Mouse (Mus musculus) forebrain, embryonic 15.5 days (tissue): ENCODE results near the gene Dennd6a. TPM values are rescaled to one million over a fixed set of nuclear protein-coding genes. Genes with fewer than 3 reads are reported as not detected.

ENCODE experiments used
- ATAC-seq: fragments of 200-750 bp; cut with Nextera tagmentation; replicated peaks from 2 replicates; pipeline ENCODE4 v1.8.0; 2017; ENCODE audit warnings: mild to moderate bottlenecking, moderate TSS enrichment, moderate library complexity
- H3K27ac ChIP-seq: fragments of 300-500 bp; sonication (generic); replicated peaks from 2 replicates; pipeline ENCODE4 v1.5.1; 2015; ENCODE audit warnings: mild to moderate bottlenecking, inconsistent platforms
- H3K27me3 ChIP-seq: fragments of 300-500 bp; sonication (generic); 2 replicates; pipeline ENCODE4 v1.6.1; 2015; ENCODE audit warnings: inconsistent platforms
- H3K36me3 ChIP-seq: fragments of 300-500 bp; sonication (generic); 2 replicates; pipeline ENCODE4 v1.6.1; 2015; ENCODE audit warnings: mild to moderate bottlenecking, inconsistent platforms
- H3K4me1 ChIP-seq: fragments of 300-500 bp; sonication (generic); 2 replicates; pipeline ENCODE4 v1.6.1; 2015; ENCODE audit warnings: inconsistent platforms
- H3K4me2 ChIP-seq: fragments of 300-500 bp; sonication (generic); replicated peaks from 2 replicates; pipeline ENCODE4 v1.6.1; 2015; ENCODE audit warnings: mild to moderate bottlenecking, inconsistent platforms
- H3K4me3 ChIP-seq: fragments of 300-500 bp; sonication (generic); 2 replicates; pipeline ENCODE4 v1.5.1; 2015; ENCODE audit warnings: mild to moderate bottlenecking, inconsistent platforms
- H3K9ac ChIP-seq: fragments of 300-500 bp; sonication (generic); replicated peaks from 2 replicates; pipeline ENCODE4 v1.6.1; 2015; ENCODE audit warnings: mild to moderate bottlenecking, inconsistent platforms
- H3K9me3 ChIP-seq: fragments of 300-500 bp; sonication (generic); 2 replicates; pipeline ENCODE4 v1.6.1; 2016; ENCODE audit warnings: inconsistent platforms
- WGBS: fragments of 180-500 bp; shearing (Covaris S2); methylation state at CpG from one replicate; pipeline ENCODE4 v1.1.7; 2015; ENCODE audit warnings: mixed read lengths; 5-methylcytosine and 5-hydroxymethylcytosine counted together
- polyA plus RNA-seq: library from polyadenylated mRNA; unstranded; fragments of >200 nt; fragmentation: Nextera tagmentation; extraction: Ambion mirVana; gene quantifications from 2 replicates; pipeline ENCODE4 v1.2.1, GENCODE M21; 2015

Gene Dennd6a
- polyA plus RNA-seq, 1 experiment from 2014 or later = 23.8 TPM

- Histone ChIP-seq H3K27me3 (no peaks in the 10 kb centered on the region), H3K36me3 (no peaks in the 10 kb centered on the region), H3K4me2 (peak overlapping the region; percentile 70), H3K4me1 (peaks cover 16% of the 10 kb centered on the region), H3K4me3 (peak overlapping the region; percentile 98), H3K27ac (peak overlapping the region; percentile 94), H3K9ac (peak overlapping the region; percentile 100), H3K9me3 (no peaks in the 10 kb centered on the region)
- ATAC-seq = peak; percentile 96
- under 1% methylated on average over 79 of the region's 79 CpGs for WGBS
Observed at GRCm38 (mm10) chr14:26579346-26580343, 6.0 kb downstream of the Dennd6a start.

GRCm38 (mm10) chr14:26583645-26584044 is 10.0 kb downstream of the Dennd6a start:
- no peaks in the 10 kb centered on the region for H3K27me3 ChIP-seq
- no peak overlapping the region for H3K4me2 ChIP-seq
- H3K4me3 ChIP-seq = no peak overlapping the region
- 81% methylated on average over 3 of the region's 3 CpGs for WGBS
- H3K9ac ChIP-seq = no peak overlapping the region
- no peak for ATAC-seq
- no peaks in the 10 kb centered on the region for H3K9me3 ChIP-seq
- H3K36me3 ChIP-seq = no peaks in the 10 kb centered on the region
- H3K4me1 ChIP-seq = peaks cover 16% of the 10 kb centered on the region
- no peak overlapping the region for H3K27ac ChIP-seq

- Histone ChIP-seq H3K4me3 (no peak overlapping the region), H3K36me3 (no peaks in the 10 kb centered on the region), H3K4me1 (peaks cover 3% of the 10 kb centered on the region; the same call in 1 of the 2 replicates), H3K27ac (no peak overlapping the region), H3K27me3 (no peaks in the 10 kb centered on the region), H3K4me2 (no peak overlapping the region), H3K9ac (no peak overlapping the region), H3K9me3 (no peaks in the 10 kb centered on the region)
- ATAC-seq = no peak
Observed at GRCm38 (mm10) chr14:26587116-26587515, 13.5 kb downstream of the Dennd6a start.

- no peak overlapping the region for H3K4me3 ChIP-seq
- no peaks in the 10 kb centered on the region for H3K9me3 ChIP-seq
- no peak overlapping the region for H3K27ac ChIP-seq
- H3K9ac ChIP-seq = no peak overlapping the region
- 0 out of 2 replicates have a peak, but pooled peaks cover 2% of the 10 kb centered on the region for H3K36me3 ChIP-seq
- no peak for ATAC-seq
- H3K4me1 ChIP-seq = no peaks in the 10 kb centered on the region
- H3K27me3 ChIP-seq = no peaks in the 10 kb centered on the region
- no peak overlapping the region for H3K4me2 ChIP-seq
Observed at GRCm38 (mm10) chr14:26591353-26591752, 17.7 kb downstream of the Dennd6a start.

GRCm38 (mm10) chr14:26593281-26593895 is 19.7 kb downstream of the Dennd6a start:
- H3K4me1 ChIP-seq = no peaks in the 10 kb centered on the region
- 43% methylated on average over 2 of the region's 2 CpGs for WGBS
- no peak overlapping the region for H3K4me3 ChIP-seq
- H3K9me3 ChIP-seq = no peaks in the 10 kb centered on the region
- H3K9ac ChIP-seq = no peak overlapping the region
- no peaks in the 10 kb centered on the region for H3K27me3 ChIP-seq
- no peak overlapping the region for H3K27ac ChIP-seq
- H3K36me3 ChIP-seq = peaks cover 18% of the 10 kb centered on the region
- ATAC-seq = no peak
- H3K4me2 ChIP-seq = no peak overlapping the region

GRCm38 (mm10) chr14:26595167-26595566 is 21.5 kb downstream of the Dennd6a start:
- Histone ChIP-seq H3K27me3 (no peaks in the 10 kb centered on the region), H3K9me3 (no peaks in the 10 kb centered on the region), H3K9ac (no peak overlapping the region), H3K4me2 (no peak overlapping the region), H3K27ac (no peak overlapping the region), H3K4me3 (no peak overlapping the region), H3K36me3 (peaks cover 31% of the 10 kb centered on the region), H3K4me1 (no peaks in the 10 kb centered on the region)
- ATAC-seq = no peak
- 94% methylated on average over 7 of the region's 7 CpGs for WGBS

GRCm38 (mm10) chr14:26595695-26596365 is 22.2 kb downstream of the Dennd6a start:
- no peaks in the 10 kb centered on the region for H3K27me3 ChIP-seq
- H3K4me1 ChIP-seq = no peaks in the 10 kb centered on the region
- 95% methylated on average over 5 of the region's 5 CpGs for WGBS
- no peaks in the 10 kb centered on the region for H3K9me3 ChIP-seq
- H3K4me2 ChIP-seq = no peak overlapping the region
- H3K4me3 ChIP-seq = no peak overlapping the region
- no peak for ATAC-seq
- no peak overlapping the region for H3K27ac ChIP-seq
- H3K36me3 ChIP-seq = peaks cover 31% of the 10 kb centered on the region
- H3K9ac ChIP-seq = no peak overlapping the region

- no peak for ATAC-seq
- Histone ChIP-seq H3K27ac (no peak overlapping the region), H3K4me2 (no peak overlapping the region), H3K27me3 (no peaks in the 10 kb centered on the region), H3K4me1 (no peaks in the 10 kb centered on the region), H3K4me3 (no peak overlapping the region), H3K9me3 (no peaks in the 10 kb centered on the region), H3K36me3 (peaks cover 53% of the 10 kb centered on the region), H3K9ac (no peak overlapping the region)
- 64% methylated on average over 4 of the region's 4 CpGs for WGBS
Observed at GRCm38 (mm10) chr14:26605354-26605753, 31.7 kb downstream of the Dennd6a start.

GRCm38 (mm10) chr14:26609674-26610073 is 36.0 kb downstream of the Dennd6a start:
- peaks cover 76% of the 10 kb centered on the region for H3K36me3 ChIP-seq
- no peaks in the 10 kb centered on the region for H3K27me3 ChIP-seq
- 91% methylated on average over 1 of the region's 1 CpGs for WGBS
- no peak overlapping the region for H3K27ac ChIP-seq
- no peaks in the 10 kb centered on the region for H3K9me3 ChIP-seq
- no peak overlapping the region for H3K4me2 ChIP-seq
- ATAC-seq = no peak
- no peak overlapping the region for H3K9ac ChIP-seq
- no peaks in the 10 kb centered on the region for H3K4me1 ChIP-seq
- no peak overlapping the region for H3K4me3 ChIP-seq

- H3K27me3 ChIP-seq = no peaks in the 10 kb centered on the region
- no peak overlapping the region for H3K9ac ChIP-seq
- no peak overlapping the region for H3K27ac ChIP-seq
- no peak overlapping the region for H3K4me3 ChIP-seq
- no peak for ATAC-seq
- H3K4me1 ChIP-seq = no peaks in the 10 kb centered on the region
- no peak overlapping the region for H3K4me2 ChIP-seq
- H3K36me3 ChIP-seq = peaks cover 69% of the 10 kb centered on the region
- WGBS = 94% methylated on average over 4 of the region's 4 CpGs
- no peaks in the 10 kb centered on the region for H3K9me3 ChIP-seq
Observed at GRCm38 (mm10) chr14:26610689-26611088, 37.0 kb downstream of the Dennd6a start.

GRCm38 (mm10) chr14:26625301-26625700 is 51.6 kb downstream of the Dennd6a start:
- Histone ChIP-seq H3K27me3 (no peaks in the 10 kb centered on the region), H3K4me1 (no peaks in the 10 kb centered on the region), H3K9ac (no peak overlapping the region), H3K4me2 (no peak overlapping the region), H3K4me3 (no peak overlapping the region), H3K9me3 (no peaks in the 10 kb centered on the region), H3K27ac (no peak overlapping the region), H3K36me3 (peaks cover 92% of the 10 kb centered on the region)
- ATAC-seq = no peak
- WGBS = 95% methylated on average over 4 of the region's 4 CpGs

- Histone ChIP-seq H3K9ac (no peak overlapping the region), H3K27me3 (no peaks in the 10 kb centered on the region), H3K4me1 (no peaks in the 10 kb centered on the region), H3K4me3 (no peak overlapping the region), H3K9me3 (no peaks in the 10 kb centered on the region), H3K36me3 (peaks cover 87% of the 10 kb centered on the region), H3K4me2 (no peak overlapping the region), H3K27ac (no peak overlapping the region)
- no peak for ATAC-seq
- WGBS = 96% methylated on average over 5 of the region's 5 CpGs
Observed at GRCm38 (mm10) chr14:26626605-26627140, 53.0 kb downstream of the Dennd6a start.
